Mouse (Mus musculus) hindbrain, embryonic 11.5 days (tissue): Measurements from ENCODE around the gene Zfhx3. TPM values are rescaled to one million over a fixed set of nuclear protein-coding genes. Genes with fewer than 3 reads are reported as not detected.

Experiments
- ATAC-seq: fragments of 200-750 bp; cut with Nextera tagmentation; 2 replicates; pipeline ENCODE4 v1.8.0; 2017; ENCODE audit warnings: mild to moderate bottlenecking, moderate TSS enrichment, moderate library complexity; ENCODE audit not compliant: low FRiP score
- DNase-seq: peaks from one replicate; pipeline ENCODE4 v3.0.0-alpha.2; 2015; ENCODE audit warnings: low spot score
- H3K27ac ChIP-seq: fragments of 300-500 bp; sonication (generic); 2 replicates; pipeline ENCODE4 v1.5.1; 2014; ENCODE audit warnings: mild to moderate bottlenecking, low read depth, low read length
- H3K27me3 ChIP-seq: fragments of 300-500 bp; sonication (generic); 2 replicates; pipeline ENCODE4 v1.6.1; 2014; ENCODE audit warnings: mild to moderate bottlenecking, low read length, moderate library complexity, mixed read lengths; ENCODE audit not compliant: control insufficient read depth, insufficient read depth
- H3K36me3 ChIP-seq: fragments of 300-500 bp; sonication (generic); 2 replicates; pipeline ENCODE4 v1.6.1; 2014; ENCODE audit warnings: mild to moderate bottlenecking, low read length, moderate library complexity, mixed read lengths; ENCODE audit not compliant: control insufficient read depth, insufficient read depth
- H3K4me1 ChIP-seq: fragments of 300-500 bp; sonication (generic); replicated peaks from 2 replicates; pipeline ENCODE4 v1.6.1; 2014; ENCODE audit warnings: low read length, mixed read lengths; ENCODE audit not compliant: control insufficient read depth, insufficient read depth
- H3K4me2 ChIP-seq: fragments of 300-500 bp; sonication (generic); replicated peaks from 2 replicates; pipeline ENCODE4 v1.6.1; 2014; ENCODE audit warnings: mild to moderate bottlenecking, low read depth, low read length
- H3K4me3 ChIP-seq: fragments of 300-500 bp; sonication (generic); 2 replicates; pipeline ENCODE4 v1.5.1; 2014; ENCODE audit warnings: low read depth, low read length
- H3K9ac ChIP-seq: fragments of 300-500 bp; sonication (generic); 2 replicates; pipeline ENCODE4 v1.6.1; 2014; ENCODE audit warnings: low read depth, low read length
- H3K9me3 ChIP-seq: fragments of 300-500 bp; sonication (generic); 2 replicates; pipeline ENCODE4 v1.6.1; 2016; ENCODE audit warnings: low read length; ENCODE audit not compliant: control insufficient read depth
- WGBS: fragments of 180-500 bp; shearing (Covaris S2); extraction: QIAGEN DNeasy Blood & Tissue Kit; methylation state at CpG from one replicate; pipeline ENCODE4 v1.1.7; 2014; 5-methylcytosine and 5-hydroxymethylcytosine counted together
- polyA plus RNA-seq: library from polyadenylated mRNA; unstranded; fragments of >200 nt; fragmentation: Nextera tagmentation; extraction: Ambion mirVana; gene quantifications from 2 replicates; pipeline ENCODE4 v1.2.1, GENCODE M21; 2014

Gene Zfhx3
- polyA plus RNA-seq, 1 experiment from 2014 or later: 47.1 TPM

DNA sequence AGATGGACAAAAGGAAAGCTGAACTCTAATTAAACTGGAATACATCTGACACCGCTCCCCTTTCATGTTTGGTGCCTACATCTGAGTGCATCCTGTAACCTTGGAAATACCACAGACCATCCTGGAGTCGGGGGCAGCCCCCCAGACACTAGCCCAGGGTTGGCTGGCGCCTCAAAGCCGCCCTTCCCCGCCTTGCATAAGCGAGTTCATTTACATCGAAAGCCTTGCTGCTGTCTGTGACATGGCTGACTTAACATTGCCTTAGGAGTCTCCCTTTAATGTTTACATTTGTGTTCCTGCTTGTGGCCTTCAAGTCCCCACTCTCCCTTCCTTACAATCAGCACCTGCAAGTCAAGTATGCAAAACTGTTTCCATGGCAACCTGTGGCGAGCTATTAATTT lies 876.8 kb downstream of the Zfhx3 start:
- Histone ChIP-seq H3K4me2 (no peak overlapping the region), H3K27ac (no peak overlapping the region), H3K9ac (no peak overlapping the region), H3K9me3 (no peaks in the 10 kb centered on the region), H3K4me1 (peaks cover 8% of the 10 kb centered on the region), H3K36me3 (no peaks in the 10 kb centered on the region), H3K4me3 (no peak overlapping the region), H3K27me3 (no peaks in the 10 kb centered on the region)
- WGBS: 26% methylated on average over 8 of the region's 8 CpGs
- ATAC-seq: no peak
- DNase-seq: no peak

DNA sequence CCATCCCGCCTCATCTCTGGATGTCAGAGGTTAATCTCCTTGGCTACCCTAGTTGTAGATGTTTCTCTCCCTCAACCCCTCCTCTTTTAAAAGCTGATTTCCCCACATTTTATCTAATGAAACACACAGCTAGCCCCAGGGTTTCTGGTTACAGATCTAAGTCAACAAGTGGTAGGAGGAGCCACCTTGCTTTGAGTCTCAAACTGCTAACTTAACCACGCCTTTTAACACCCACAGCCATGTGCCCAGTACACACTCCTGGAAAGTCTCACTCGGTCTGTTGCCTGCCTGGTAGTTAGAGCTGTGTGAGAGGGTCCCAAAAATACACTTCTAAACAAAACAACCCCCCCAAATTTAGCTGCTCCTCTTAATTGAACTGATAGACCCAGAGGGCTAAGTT lies 877.4 kb downstream of the Zfhx3 start:
- ATAC-seq (no peak), DNase-seq (no peak)
- Histone ChIP-seq H3K36me3 (no peaks in the 10 kb centered on the region), H3K4me3 (no peak overlapping the region), H3K27me3 (no peaks in the 10 kb centered on the region), H3K4me2 (no peak overlapping the region), H3K27ac (no peak overlapping the region), H3K9ac (no peak overlapping the region), H3K9me3 (no peaks in the 10 kb centered on the region), H3K4me1 (peaks cover 8% of the 10 kb centered on the region)
- 9% methylated on average over 3 of the region's 3 CpGs for WGBS

DNA sequence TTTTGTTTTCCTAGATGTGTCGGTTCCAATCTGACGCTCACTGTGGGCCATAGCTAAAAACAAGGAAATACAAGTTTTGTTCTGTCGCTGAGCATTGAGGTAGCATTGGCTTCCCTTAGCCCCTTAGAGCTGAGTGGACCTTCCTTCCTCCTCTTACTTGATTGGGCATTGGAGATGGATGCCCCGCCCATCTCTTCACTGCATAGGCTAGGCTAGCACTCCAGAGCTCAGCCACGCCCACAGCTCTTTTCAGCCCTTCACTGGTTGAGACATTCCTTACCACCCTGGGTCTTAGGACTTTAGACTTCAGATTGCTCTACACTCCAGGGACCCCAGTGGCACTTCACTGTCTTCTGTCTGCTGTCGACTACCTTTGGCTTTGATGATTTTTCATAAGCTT lies 878.2 kb downstream of the Zfhx3 start:
- no peaks in the 10 kb centered on the region for H3K36me3 ChIP-seq
- no peaks in the 10 kb centered on the region for H3K9me3 ChIP-seq
- ATAC-seq: peak; percentile 78
- 18% methylated on average over 6 of the region's 6 CpGs for WGBS
- no peak overlapping the region for H3K27ac ChIP-seq
- peaks cover 8% of the 10 kb centered on the region for H3K4me1 ChIP-seq
- no peak overlapping the region for H3K9ac ChIP-seq
- peak; percentile 68 for DNase-seq
- no peak overlapping the region for H3K4me3 ChIP-seq
- H3K4me2 ChIP-seq: no peak overlapping the region
- H3K27me3 ChIP-seq: no peaks in the 10 kb centered on the region

DNA sequence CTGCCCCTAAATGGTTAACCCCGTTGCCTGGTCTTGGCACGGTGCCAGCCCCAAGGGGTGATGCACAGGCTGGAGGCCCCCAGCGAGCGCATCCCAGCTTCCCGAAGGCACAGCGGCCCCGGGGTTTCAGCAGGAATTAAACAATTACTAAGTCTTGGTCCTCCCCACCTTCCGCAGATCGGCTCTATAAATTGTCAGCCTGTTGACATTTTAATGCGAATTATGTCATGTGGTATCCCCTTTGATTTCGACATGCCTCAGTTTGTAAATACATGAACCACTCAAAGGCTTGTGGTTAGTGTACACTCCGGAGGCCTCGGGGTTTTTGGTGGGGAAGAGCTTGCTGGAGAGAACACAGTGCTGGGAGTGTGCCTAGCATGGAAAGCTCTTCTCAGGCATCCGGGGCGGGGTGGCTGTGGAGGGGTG lies 880.4 kb downstream of the Zfhx3 start:
- H3K36me3 ChIP-seq: no peaks in the 10 kb centered on the region
- H3K4me1 ChIP-seq: peaks cover 12% of the 10 kb centered on the region
- ATAC-seq (no peak), DNase-seq (no peak)
- no peak overlapping the region for H3K27ac ChIP-seq
- no peak overlapping the region for H3K4me2 ChIP-seq
- H3K9me3 ChIP-seq: no peaks in the 10 kb centered on the region
- H3K4me3 ChIP-seq: no peak overlapping the region
- no peak overlapping the region for H3K9ac ChIP-seq
- H3K27me3 ChIP-seq: no peaks in the 10 kb centered on the region
- 75% methylated on average over 15 of the region's 15 CpGs for WGBS

DNA sequence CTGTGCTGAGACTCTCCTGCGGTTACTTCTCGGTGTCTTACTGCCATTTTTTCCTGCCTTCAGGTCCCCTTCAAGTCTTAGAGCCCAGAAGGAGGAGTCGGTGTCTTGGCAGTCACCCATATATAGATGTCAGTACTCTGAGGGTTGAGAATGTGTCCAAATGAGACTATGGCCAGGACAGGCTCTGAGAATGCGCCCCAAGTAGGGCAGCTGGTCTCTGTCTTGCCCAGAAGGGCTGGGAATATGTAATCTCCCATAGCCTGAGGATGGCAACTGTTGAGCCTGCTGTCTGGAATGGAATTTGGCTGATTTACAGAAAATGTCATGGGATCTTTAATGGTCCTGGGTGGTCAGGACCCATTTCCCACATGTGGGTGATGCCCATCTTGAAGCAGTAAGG lies 881.6 kb downstream of the Zfhx3 start:
- Histone ChIP-seq H3K4me2 (no peak overlapping the region), H3K27ac (no peak overlapping the region), H3K9ac (no peak overlapping the region), H3K36me3 (no peaks in the 10 kb centered on the region), H3K27me3 (no peaks in the 10 kb centered on the region), H3K4me3 (no peak overlapping the region), H3K9me3 (no peaks in the 10 kb centered on the region), H3K4me1 (peaks cover 16% of the 10 kb centered on the region)
- DNase-seq (no peak), ATAC-seq (no peak)
- 98% methylated on average over 4 of the region's 4 CpGs for WGBS

DNA sequence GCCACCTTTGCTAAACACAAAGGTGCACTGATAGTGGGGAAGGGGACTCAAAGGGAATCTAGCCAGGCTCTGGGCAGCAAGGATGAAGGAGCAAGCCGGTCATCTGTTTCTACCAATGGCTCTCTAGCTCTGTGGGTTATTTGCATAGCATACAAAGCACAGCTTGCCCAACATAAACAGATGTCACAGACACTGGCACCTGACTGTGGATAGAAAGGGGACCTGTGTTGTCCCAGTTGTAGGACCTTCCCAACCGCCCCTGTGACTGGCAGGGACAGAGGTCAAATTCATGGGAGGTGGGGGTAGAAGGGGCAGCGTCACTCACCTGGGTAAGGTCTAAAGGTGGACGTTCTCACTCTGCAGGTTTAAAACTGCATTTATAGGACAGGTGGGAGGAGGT lies 884.0 kb downstream of the Zfhx3 start:
- H3K4me2 ChIP-seq: no peak overlapping the region
- 81% methylated on average over 4 of the region's 4 CpGs for WGBS
- H3K9ac ChIP-seq: no peak overlapping the region
- no peak overlapping the region for H3K27ac ChIP-seq
- DNase-seq (no peak), ATAC-seq (no peak)
- no peaks in the 10 kb centered on the region for H3K36me3 ChIP-seq
- peaks cover 15% of the 10 kb centered on the region for H3K4me1 ChIP-seq
- no peaks in the 10 kb centered on the region for H3K27me3 ChIP-seq
- no peaks in the 10 kb centered on the region for H3K9me3 ChIP-seq
- no peak overlapping the region for H3K4me3 ChIP-seq

DNA sequence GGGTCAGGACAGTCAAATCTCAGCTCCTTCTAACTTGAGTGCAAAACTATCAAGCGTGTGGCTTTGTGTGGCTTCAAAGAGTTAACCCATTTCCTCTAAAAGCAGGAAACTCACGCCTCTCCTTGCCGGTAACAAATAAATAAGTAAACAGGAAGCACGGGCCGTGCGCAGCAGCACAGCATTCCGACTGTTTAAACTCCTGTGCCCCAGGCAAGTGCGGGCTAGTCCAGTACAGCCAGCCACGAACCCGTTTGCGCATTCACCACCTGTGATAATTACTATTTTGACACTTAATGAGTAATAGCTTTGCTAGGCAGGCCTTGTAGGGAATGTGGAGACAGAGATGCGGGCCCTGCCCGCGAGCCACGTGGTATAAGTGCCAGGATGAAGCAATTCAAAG lies 885.0 kb downstream of the Zfhx3 start:
- no peak overlapping the region for H3K4me3 ChIP-seq
- no peak overlapping the region for H3K4me2 ChIP-seq
- H3K27me3 ChIP-seq: no peaks in the 10 kb centered on the region
- H3K9ac ChIP-seq: no peak overlapping the region
- no peak for DNase-seq
- H3K9me3 ChIP-seq: no peaks in the 10 kb centered on the region
- no peaks in the 10 kb centered on the region for H3K36me3 ChIP-seq
- no peak for ATAC-seq
- whole genome bisulfite sequencing: 74% methylated on average over 15 of the region's 15 CpGs
- peaks cover 15% of the 10 kb centered on the region for H3K4me1 ChIP-seq
- no peak overlapping the region for H3K27ac ChIP-seq

DNA sequence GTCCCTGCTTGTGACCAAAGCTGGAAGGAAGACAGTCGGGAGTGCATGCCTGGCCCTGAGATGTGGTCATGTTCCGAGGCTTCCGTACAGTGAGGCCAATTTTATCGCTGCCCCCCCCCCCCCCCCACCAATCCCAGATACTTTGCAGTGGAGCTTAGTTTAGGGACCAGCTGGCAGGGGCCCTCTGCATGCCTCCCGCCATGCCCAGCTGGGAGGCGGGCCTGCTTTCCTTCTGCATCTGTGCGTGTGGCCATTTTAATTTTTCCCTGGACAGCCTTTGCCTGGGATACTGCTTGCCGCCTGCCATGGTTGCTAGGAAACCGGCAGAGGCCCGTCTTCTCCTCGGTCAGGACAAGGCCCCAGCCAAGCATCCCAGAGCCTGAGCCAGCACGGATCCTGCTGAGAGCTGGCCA lies 886.9 kb downstream of the Zfhx3 start:
- 25% methylated on average over 12 of the region's 12 CpGs for WGBS
- no peaks in the 10 kb centered on the region for H3K36me3 ChIP-seq
- H3K27ac ChIP-seq: peak overlapping the region; percentile 56
- peaks cover 17% of the 10 kb centered on the region for H3K4me1 ChIP-seq
- peak; percentile 75 for DNase-seq
- 0 out of 2 replicates have a peak overlapping the region, but pooled peaks have one; percentile 20 for H3K4me2 ChIP-seq
- ATAC-seq: peak; percentile 90
- H3K9ac ChIP-seq: no peak overlapping the region; the same call in 1 of the 2 replicates
- H3K4me3 ChIP-seq: no peak overlapping the region
- no peaks in the 10 kb centered on the region for H3K9me3 ChIP-seq
- no peaks in the 10 kb centered on the region for H3K27me3 ChIP-seq

DNA sequence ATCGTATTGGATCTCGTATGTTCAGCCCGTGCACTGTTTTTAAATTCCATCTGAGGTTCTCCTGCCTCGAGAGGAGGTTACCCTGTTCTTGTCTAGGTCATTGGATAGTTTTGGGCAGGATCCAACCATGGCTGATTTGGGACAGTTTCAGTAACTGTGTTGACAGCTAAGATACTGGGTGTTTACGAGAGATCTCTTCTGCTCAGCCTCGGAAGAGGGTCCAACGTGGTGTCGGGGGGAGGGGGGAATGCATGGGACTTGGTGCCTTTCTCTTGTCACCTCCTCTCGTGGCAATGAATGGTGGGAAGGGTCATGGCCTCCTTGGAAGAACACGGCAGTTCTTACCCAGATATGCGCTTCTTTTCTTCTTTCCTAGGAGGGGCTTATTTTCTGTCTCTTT lies 892.7 kb downstream of the Zfhx3 start:
- Histone ChIP-seq H3K9me3 (no peaks in the 10 kb centered on the region), H3K36me3 (no peaks in the 10 kb centered on the region), H3K4me3 (no peak overlapping the region), H3K27ac (no peak overlapping the region), H3K27me3 (no peaks in the 10 kb centered on the region), H3K4me2 (no peak overlapping the region), H3K9ac (no peak overlapping the region), H3K4me1 (peaks cover 4% of the 10 kb centered on the region)
- 80% methylated on average over 11 of the region's 11 CpGs for WGBS
- DNase-seq (no peak), ATAC-seq (no peak)
